Mouse (Mus musculus) liver, embryonic 14.5 days (tissue): ENCODE measurements around the gene Ngdn. TPM values are rescaled to one million over a fixed set of nuclear protein-coding genes. Genes with fewer than 3 reads are reported as not detected.

Source experiments
- ATAC-seq: fragments of 200-750 bp; cut with Nextera tagmentation; 2 replicates; pipeline ENCODE4 v1.8.0; 2017; ENCODE audit warnings: moderate number of reproducible peaks, mild to moderate bottlenecking, moderate library complexity; ENCODE audit not compliant: insufficient read depth
- DNase-seq, 3 experiments: peaks; one replicate each; pipeline ENCODE4 v3.0.0-alpha.2; 2012 to 2013; ENCODE audit warnings: low read depth in 3 of 3, low spot score in 3 of 3
- H3K27ac ChIP-seq: fragments of 300-500 bp; sonication (generic); 2 replicates; pipeline ENCODE4 v1.5.1; 2014; ENCODE audit warnings: moderate library complexity, mild to moderate bottlenecking, control low read depth, inconsistent platforms
- H3K27me3 ChIP-seq: fragments of 300-500 bp; sonication (generic); 2 replicates; pipeline ENCODE4 v1.6.1; 2014; ENCODE audit warnings: mild to moderate bottlenecking, low read length, moderate library complexity; ENCODE audit not compliant: control insufficient read depth, insufficient read depth
- H3K36me3 ChIP-seq: fragments of 300-500 bp; sonication (generic); replicated peaks from 2 replicates; pipeline ENCODE4 v1.6.1; 2014; ENCODE audit warnings: low read depth; ENCODE audit not compliant: control insufficient read depth, insufficient read depth
- H3K4me1 ChIP-seq, 2 experiments: fragments of 200-500 bp in 1 of 2; fragments of 300-500 bp in 1 of 2; sonication (generic) in 1 of 2; replicated peaks; 2 replicates each; pipeline ENCODE4 v1.6.1; 2012 to 2014; ENCODE audit warnings: antibody characterized with exemption in 1 of 2, inconsistent platforms in 1 of 2, low read length in 1 of 2; ENCODE audit not compliant: control insufficient read depth in 2 of 2, insufficient read depth in 2 of 2
- H3K4me2 ChIP-seq: fragments of 300-500 bp; sonication (generic); 2 replicates; pipeline ENCODE4 v1.6.1; 2014; ENCODE audit warnings: low read depth, mild to moderate bottlenecking, control low read depth, moderate library complexity
- H3K4me3 ChIP-seq, 2 experiments: fragments of 200-500 bp in 1 of 2; fragments of 300-500 bp in 1 of 2; sonication (generic) in 1 of 2; 2 replicates each; pipeline ENCODE4 v1.5.1; 2012 to 2014; ENCODE audit warnings: low read depth in 2 of 2, low read length in 2 of 2, mild to moderate bottlenecking in 2 of 2, control low read depth in 1 of 2, inconsistent platforms in 1 of 2, moderate library complexity in 1 of 2; ENCODE audit not compliant: insufficient read depth in 1 of 2
- H3K9ac ChIP-seq: fragments of 300-500 bp; sonication (generic); replicated peaks from 2 replicates; pipeline ENCODE4 v1.6.1; 2014; ENCODE audit warnings: mild to moderate bottlenecking, control low read depth, moderate library complexity
- H3K9me3 ChIP-seq: fragments of 300-500 bp; sonication (generic); 2 replicates; pipeline ENCODE4 v1.6.1; 2016; ENCODE audit warnings: low read length, mixed read lengths; ENCODE audit not compliant: control insufficient read depth
- CTCF ChIP-seq: IDR thresholded peaks from 2 replicates; pipeline ENCODE4 v1.5.1; 2016; ENCODE audit warnings: antibody characterized with exemption, low read depth, control low read depth
- EP300 ChIP-seq: IDR thresholded peaks from 2 replicates; pipeline ENCODE4 v1.6.1; 2016; ENCODE audit warnings: antibody characterized with exemption, low read depth
- WGBS: fragments of 180-500 bp; shearing (Covaris S2); extraction: QIAGEN DNeasy Blood & Tissue Kit; methylation state at CpG from one replicate; pipeline ENCODE4 v1.1.7; 2014; ENCODE audit not compliant: insufficient replicate concordance; 5-methylcytosine and 5-hydroxymethylcytosine counted together
- polyA plus RNA-seq, 2 experiments: library from polyadenylated mRNA; depleted of rRNA in 1 of 2; stranded (reverse) in 1 of 2; unstranded in 1 of 2; fragments of >200 nt; fragmentation: Nextera tagmentation in 1 of 2; extraction: Ambion mirVana in 1 of 2; gene quantifications; 2 replicates each; pipeline versions ENCODE4 v1.2.1 to v1.2.3; 2012 to 2014

The Ngdn gene
- polyA plus RNA-seq, 2 experiments: 31.0 to 36.0 TPM

DNA sequence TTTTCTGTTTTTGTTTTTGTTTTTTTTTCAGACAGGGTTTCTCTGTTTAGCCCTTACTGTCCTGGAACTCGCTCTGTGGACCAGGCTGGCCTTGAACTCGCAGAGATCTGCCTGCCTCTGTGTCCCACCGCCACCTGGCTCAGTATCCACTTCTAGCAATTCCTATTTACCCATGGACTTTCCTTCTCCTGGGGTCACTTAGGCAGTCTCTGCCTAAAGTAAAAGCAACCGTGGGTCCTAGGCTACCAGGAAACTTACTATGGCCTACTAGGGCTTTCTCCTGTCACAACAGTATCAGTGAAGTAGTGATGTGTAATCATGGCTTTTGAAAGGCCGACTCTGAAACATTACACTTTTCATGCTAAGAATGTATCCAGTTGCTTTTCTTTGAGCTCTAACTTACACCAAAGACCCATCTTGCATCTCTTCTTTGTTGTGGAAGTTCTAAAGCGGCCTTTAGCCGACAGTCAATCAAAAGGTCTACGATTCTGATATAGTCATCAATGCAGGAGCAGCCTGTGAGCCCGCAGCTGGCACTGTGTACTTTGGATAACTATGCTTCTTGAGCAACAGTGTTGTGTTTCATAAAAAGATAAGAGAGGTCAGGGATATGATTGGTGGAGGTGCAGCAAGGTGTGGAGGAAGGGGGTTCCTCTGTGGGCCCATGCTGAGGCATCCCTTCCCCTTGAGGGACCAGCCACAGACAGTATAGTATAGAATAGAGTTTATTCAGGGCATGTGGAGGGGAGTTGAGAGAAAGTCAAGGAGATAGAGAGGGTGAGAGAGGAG is 7.9 kb upstream of the Ngdn start:
- TF ChIP-seq CTCF (no peak), EP300 (no peak)
- Histone ChIP-seq H3K4me3 (no peak overlapping the region), H3K36me3 (no peaks in the 10 kb centered on the region), H3K4me2 (no peak overlapping the region), H3K27ac (no peak overlapping the region), H3K4me1 (peaks cover 0 to 14% of the 10 kb centered on the region in 2 experiments; a peak in 2 of 4 replicates), H3K9me3 (no peaks in the 10 kb centered on the region), H3K9ac (no peak overlapping the region), H3K27me3 (no peaks in the 10 kb centered on the region; the same call in 1 of the 2 replicates)
- ATAC-seq: no peak
- no peak for DNase-seq
- WGBS: 69% methylated on average over 9 of the region's 9 CpGs

DNA sequence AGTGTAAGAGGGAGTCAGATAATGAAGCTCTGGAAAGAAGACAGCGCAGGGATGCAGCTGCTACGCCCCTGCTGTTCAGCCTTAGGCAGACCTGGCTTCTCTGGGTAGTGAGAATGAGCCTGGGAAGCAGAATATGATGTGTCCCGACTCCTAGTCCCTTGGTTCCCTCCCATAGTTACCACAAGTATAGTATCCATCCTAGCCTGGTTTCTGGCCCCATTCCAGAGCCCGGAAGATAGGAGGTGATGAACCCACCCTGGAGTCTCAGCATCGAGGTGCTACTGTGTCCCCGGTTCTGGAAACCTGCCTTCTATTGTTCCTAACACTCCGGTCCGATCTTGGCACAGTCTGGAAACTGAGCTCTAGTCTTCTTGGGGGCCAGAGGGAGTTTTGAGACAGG is 6.8 kb upstream of the Ngdn start:
- no peak overlapping the region for H3K4me3 ChIP-seq
- 70% methylated on average over 8 of the region's 8 CpGs for WGBS
- H3K36me3 ChIP-seq: no peaks in the 10 kb centered on the region
- H3K27ac ChIP-seq: no peak overlapping the region
- H3K27me3 ChIP-seq: no peaks in the 10 kb centered on the region
- H3K9me3 ChIP-seq: no peaks in the 10 kb centered on the region
- DNase-seq (no peak), ATAC-seq (no peak)
- H3K4me2 ChIP-seq: no peak overlapping the region
- TF ChIP-seq EP300 (no peak), CTCF (no peak)
- no peak overlapping the region for H3K9ac ChIP-seq
- H3K4me1 ChIP-seq: peaks cover 0 to 8% of the 10 kb centered on the region in 2 experiments; a peak in 2 of 4 replicates

DNA sequence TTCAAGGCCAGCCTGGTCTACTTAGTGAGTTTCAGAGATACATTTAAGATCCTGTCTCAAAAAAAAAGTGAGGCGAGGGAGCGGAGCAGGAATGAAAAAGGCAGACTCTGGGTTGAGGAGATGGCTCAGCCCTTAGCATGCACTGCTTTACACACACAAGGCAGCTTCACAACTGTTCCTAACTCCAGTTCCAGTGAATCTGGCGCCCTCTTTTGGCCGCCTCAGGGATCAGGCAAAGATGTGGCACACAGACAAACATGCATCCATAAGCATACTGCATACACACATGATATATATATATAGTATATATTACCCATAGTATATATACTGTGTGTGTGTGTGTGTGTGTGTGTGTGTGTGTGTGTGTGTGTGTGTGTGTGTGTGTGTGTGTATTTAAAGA is 4.1 kb upstream of the Ngdn start:
- Histone ChIP-seq H3K9me3 (no peaks in the 10 kb centered on the region), H3K27me3 (no peaks in the 10 kb centered on the region), H3K4me3 (no peak overlapping the region), H3K4me1 (peaks cover 3 to 4% of the 10 kb centered on the region in 2 experiments; a peak in 3 of 4 replicates), H3K4me2 (no peak overlapping the region), H3K36me3 (no peaks in the 10 kb centered on the region), H3K9ac (no peak overlapping the region), H3K27ac (no peak overlapping the region)
- no peak for ATAC-seq
- TF ChIP-seq EP300 (no peak), CTCF (peak; percentile 54)
- WGBS: 50% methylated on average over 4 of the region's 4 CpGs
- peak in 2 of 3 experiments; percentile 13 to 29 for DNase-seq

DNA sequence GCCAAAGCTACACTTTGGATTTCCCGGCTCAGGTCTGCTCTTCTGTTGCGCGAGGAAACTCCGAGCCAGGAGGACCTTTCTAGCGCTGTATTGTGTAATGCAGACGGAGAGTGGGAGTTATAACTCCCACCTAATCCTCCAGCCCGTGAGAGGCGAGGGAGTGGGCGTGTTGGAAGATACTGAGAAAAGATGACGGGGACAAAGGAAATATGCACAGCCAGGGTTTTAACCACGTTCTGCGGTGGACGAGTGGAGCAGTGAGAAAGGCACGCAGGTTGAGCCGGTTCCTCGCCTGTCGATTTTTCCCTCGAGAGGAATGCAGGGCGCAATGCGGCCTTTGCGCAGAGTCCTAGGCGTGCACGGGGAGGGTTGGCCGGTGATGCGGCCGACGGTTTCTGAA is 663 bp upstream of the Ngdn start:
- H3K36me3 ChIP-seq: no peaks in the 10 kb centered on the region; the same call in 1 of the 2 replicates
- H3K4me1 ChIP-seq: peaks cover 3 to 4% of the 10 kb centered on the region in 2 experiments; a peak in 3 of 4 replicates
- ATAC-seq (peak; percentile 50), DNase-seq (peak in 1 of 3 experiments; percentile 47)
- peak overlapping the region; percentile 72 to 77 for H3K4me3 ChIP-seq
- TF ChIP-seq EP300: no peak
- no peak for TF ChIP-seq CTCF
- H3K9me3 ChIP-seq: no peaks in the 10 kb centered on the region
- peak overlapping the region; percentile 99 for H3K4me2 ChIP-seq
- H3K27ac ChIP-seq: peak overlapping the region; percentile 73
- under 1% methylated on average over 27 of the region's 27 CpGs for WGBS
- H3K9ac ChIP-seq: peak overlapping the region; percentile 84
- no peaks in the 10 kb centered on the region for H3K27me3 ChIP-seq

DNA sequence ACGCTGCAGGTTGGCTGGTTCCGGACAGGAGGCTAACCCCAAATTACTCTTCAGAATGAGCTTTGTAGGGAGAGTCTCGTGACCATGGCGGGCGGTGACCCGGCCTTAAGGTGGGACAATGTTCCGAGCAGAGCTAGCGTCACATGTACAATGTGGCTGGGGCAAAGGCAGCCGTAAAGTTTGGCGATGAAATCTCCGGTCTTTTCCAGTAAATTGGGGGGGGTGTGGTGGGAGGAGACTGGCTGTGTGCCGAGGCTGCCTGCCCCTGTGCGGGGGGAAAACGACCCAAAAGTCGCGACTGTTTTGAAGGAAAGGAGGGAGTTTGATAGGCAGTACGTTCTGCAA is 485 bp downstream of the Ngdn start:
- Histone ChIP-seq H3K9me3 (no peaks in the 10 kb centered on the region), H3K9ac (peak overlapping the region; percentile 88), H3K27ac (peak overlapping the region; percentile 74), H3K4me3 (peak overlapping the region; percentile 77 to 100), H3K4me1 (peaks cover 3 to 4% of the 10 kb centered on the region in 2 experiments; a peak in 3 of 4 replicates), H3K36me3 (peaks cover under 1% of the 10 kb centered on the region), H3K4me2 (peak overlapping the region; percentile 99), H3K27me3 (no peaks in the 10 kb centered on the region)
- ATAC-seq (no peak), DNase-seq (peak in 1 of 3 experiments; percentile 18)
- WGBS: under 1% methylated on average over 17 of the region's 17 CpGs
- no peak for TF ChIP-seq CTCF
- no peak for TF ChIP-seq EP300
